Mouse (Mus musculus) induced T-regulatory cell, adult 2 months (primary cell): ENCODE measurements around the gene Tnfsf4.

ENCODE experiments used
- DNase-seq: peaks from one replicate; pipeline ENCODE4 v3.0.0-alpha.2; 2012; ENCODE audit warnings: low read depth

Tnfsf4 gene

GRCm38 (mm10) chr1:161452250-161452649 lies 57.0 kb downstream of the Tnfsf4 start:
- DNase-seq, result no peak

- no peak for DNase-seq
Observed at GRCm38 (mm10) chr1:161463388-161464085, 68.3 kb downstream of the Tnfsf4 start.
